Mouse (Mus musculus) C2C12 (cell line): ENCODE measurements around the gene Tor4a. TPM values are rescaled to one million over a fixed set of nuclear protein-coding genes. Genes with fewer than 3 reads are reported as not detected.

Experiments
- H3K27me3 ChIP-seq: one replicate; pipeline ENCODE4 v1.6.1; 2011; ENCODE audit not compliant: control insufficient read depth, insufficient read depth, insufficient read length
- H3K36me3 ChIP-seq: one replicate; pipeline ENCODE4 v1.6.1; 2011; ENCODE audit not compliant: control insufficient read depth, insufficient read depth
- H3K4me3 ChIP-seq: one replicate; pipeline ENCODE4 v1.5.1; 2011; ENCODE audit warnings: mild to moderate bottlenecking, control low read depth; ENCODE audit not compliant: poor library complexity, insufficient read depth, severe bottlenecking
- H3K79me2 ChIP-seq: one replicate; pipeline ENCODE4 v1.6.1; 2011; ENCODE audit not compliant: control insufficient read depth, insufficient read depth
- H3K79me3 ChIP-seq: one replicate; pipeline ENCODE4 v1.6.1; 2011; ENCODE audit warnings: low read depth, control low read depth
- H3ac ChIP-seq: one replicate; pipeline ENCODE3; 2011; ENCODE audit warnings: low read depth; ENCODE audit not compliant: control insufficient read depth, insufficient read length
- CEBPB ChIP-seq: IDR thresholded peaks from one replicate; pipeline ENCODE4 v1.6.1; 2011; ENCODE audit warnings: low read depth, mild to moderate bottlenecking, control low read depth, moderate library complexity
- CTCF ChIP-seq: IDR thresholded peaks from one replicate; pipeline ENCODE4 v1.5.1; 2011; ENCODE audit not compliant: control insufficient read depth, insufficient read depth, insufficient read length
- FOSL1 ChIP-seq: IDR thresholded peaks from one replicate; pipeline ENCODE4 v1.8.0; 2011; ENCODE audit warnings: mild to moderate bottlenecking, low read length; ENCODE audit not compliant: poor library complexity, insufficient read depth, severe bottlenecking
- MAX ChIP-seq: IDR thresholded peaks from one replicate; pipeline ENCODE4 v1.6.1; 2011; ENCODE audit warnings: mild to moderate bottlenecking, control low read depth
- MYOD1 ChIP-seq: IDR thresholded peaks from one replicate; pipeline ENCODE4 v1.6.1; 2011; ENCODE audit warnings: low read depth; ENCODE audit not compliant: control insufficient read depth, insufficient read length
- MYOG ChIP-seq: IDR thresholded peaks from one replicate; pipeline ENCODE4 v1.6.1; 2011; ENCODE audit not compliant: control insufficient read depth, insufficient read length; ENCODE audit errors: extremely low read depth
- USF1 ChIP-seq: IDR thresholded peaks from one replicate; pipeline ENCODE4 v1.6.1; 2011; ENCODE audit warnings: low read depth, mild to moderate bottlenecking, control low read depth, moderate library complexity
- long read RNA-seq, 2 experiments: library from polyadenylated mRNA; unstranded; transcript quantifications; one replicate each; pipeline ENCODE4 v2.0.0; 2019 to 2020
- polyA plus RNA-seq: library from polyadenylated mRNA; unstranded; fragments of >200 nt; fragmentation: generic; extraction: Trizol; gene quantifications from one replicate; pipeline ENCODE4 v1.2.1, GENCODE M21; 2012; ENCODE audit warnings: missing spikeins

Gene Tor4a
- 15.5 TPM for polyA plus RNA-seq
- long read RNA-seq, experiment 1, transcript Tor4a-201 (2 exons, 3,255 nt), result major isoform, 5 of 10 reads
- long read RNA-seq, experiment 1, partial matches to known transcripts, result 0 of 10 reads
- long read RNA-seq, experiment 1, other reads (novel, unspliced or antisense), result 5 of 10 reads
- long read RNA-seq, experiment 2, transcript Tor4a-201 (2 exons, 3,255 nt), result major isoform, 101 of 115 reads
- long read RNA-seq, experiment 2, partial matches to known transcripts, result 0 of 115 reads
- long read RNA-seq, experiment 2, other reads (novel, unspliced or antisense), result 14 of 115 reads

DNA sequence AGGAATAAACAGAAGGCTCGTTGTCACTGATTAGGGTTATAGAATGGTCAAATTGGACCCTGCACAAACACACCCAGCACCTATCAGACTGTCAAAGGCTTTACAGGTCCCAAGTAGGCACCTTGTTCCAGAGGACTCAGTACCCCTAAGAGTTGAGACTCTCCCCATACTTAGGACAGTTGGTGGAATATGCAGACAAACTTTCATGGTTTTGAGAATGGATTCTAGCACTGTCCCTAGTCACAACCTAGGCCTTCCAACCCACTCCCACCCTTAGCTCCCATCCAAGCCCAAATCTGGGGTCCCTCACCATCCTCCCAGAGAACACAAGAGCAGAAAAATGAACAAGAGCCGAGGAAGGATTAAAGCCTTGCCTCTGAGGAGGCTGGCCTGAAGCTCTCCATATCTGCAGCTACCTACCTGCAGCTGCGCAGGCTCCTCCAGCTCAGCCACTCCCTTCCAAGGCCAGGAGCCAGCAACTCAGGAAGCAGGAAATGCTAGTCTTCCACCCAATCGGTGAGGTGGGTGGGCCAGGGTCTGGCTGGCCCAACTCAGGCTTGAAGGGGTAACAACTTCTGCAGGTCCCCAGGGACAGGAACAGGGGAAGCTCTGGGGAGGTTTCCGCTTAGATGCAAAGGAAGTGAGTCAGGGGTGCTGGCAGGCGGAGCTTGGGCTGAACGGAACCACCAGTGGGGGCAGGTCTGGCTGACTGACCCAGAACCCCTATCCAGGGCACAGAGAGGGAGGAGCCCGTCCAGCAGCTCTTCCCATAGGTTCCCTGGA is at the start of gene Tor4a:
Gene Tor4a (minus strand): TSS at position 715 of the 783 bp plus-strand sequence.
- TF ChIP-seq CTCF (no peak), MYOD1 (no peak), USF1 (no peak)
- H3K27me3 ChIP-seq, result no peaks in the 10 kb centered on the region

DNA sequence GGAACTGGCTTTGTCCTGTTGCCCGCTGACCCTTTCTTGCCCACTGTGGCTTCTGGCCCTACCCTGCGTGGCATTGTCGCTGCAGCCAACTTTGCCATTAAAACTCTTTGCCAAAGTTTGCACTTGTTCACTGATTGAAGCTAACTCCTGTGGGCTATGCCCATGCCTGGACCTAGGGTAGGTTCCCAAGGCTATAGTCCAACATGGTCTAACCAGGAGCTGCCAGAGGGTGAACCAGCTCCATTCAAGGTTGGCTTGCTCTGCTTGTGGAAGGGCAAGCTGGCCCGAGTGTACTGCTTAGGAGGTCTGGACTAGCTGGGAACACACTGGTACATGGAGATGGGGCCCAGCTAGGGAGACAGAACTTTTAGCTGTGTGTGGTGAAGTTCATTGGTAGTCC is 47.5 kb upstream of the Tor4a start:
- Histone ChIP-seq H3K79me2 (no peaks in the 10 kb centered on the region), H3K27me3 (peaks cover 21% of the 10 kb centered on the region), H3K36me3 (peaks cover 17% of the 10 kb centered on the region), H3K79me3 (no peaks in the 10 kb centered on the region), H3K4me3 (no peak overlapping the region), H3ac (no peak overlapping the region)
- TF ChIP-seq CTCF (no peak), CEBPB (no peak), MYOD1 (no peak), MYOG (no peak), USF1 (no peak), FOSL1 (no peak), MAX (no peak)

More for the DNA sequence above, at the start of gene Tor4a:
- H3K79me3 ChIP-seq, result peaks cover 3% of the 10 kb centered on the region
- peak within 1 kb of the TSS; percentile 25 for H3K4me3 ChIP-seq
- peaks cover 31% of the 10 kb centered on the region for H3K36me3 ChIP-seq
- peak within 1 kb of the TSS; percentile 41 for H3ac ChIP-seq
- H3K79me2 ChIP-seq, result peaks cover 30% of the 10 kb centered on the region

DNA sequence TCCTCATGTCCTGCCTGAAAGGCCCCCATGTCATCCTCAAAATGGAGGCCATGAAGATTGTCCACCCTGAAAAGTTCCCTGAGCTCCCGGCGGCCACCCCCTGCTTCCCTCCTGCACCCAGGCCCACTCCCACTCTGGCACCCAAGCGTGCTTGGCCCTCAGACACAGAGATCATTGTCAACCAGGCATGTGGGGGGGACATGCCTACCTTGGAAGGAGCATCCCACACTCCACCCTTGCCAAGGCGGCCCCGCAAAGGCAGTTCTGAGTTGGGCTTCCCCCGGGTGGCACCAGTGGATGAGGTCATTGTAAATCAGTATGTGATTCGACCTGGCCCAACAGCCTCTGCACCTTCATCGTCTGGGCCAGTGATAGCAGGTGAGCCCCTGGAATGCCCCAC is 46.7 kb upstream of the Tor4a start:
- H3K36me3 ChIP-seq, result peaks cover 11% of the 10 kb centered on the region
- H3K79me2 ChIP-seq, result no peaks in the 10 kb centered on the region
- TF ChIP-seq FOSL1, result no peak
- no peak for TF ChIP-seq CEBPB
- no peak for TF ChIP-seq MAX
- no peak for TF ChIP-seq USF1
- TF ChIP-seq CTCF, result no peak
- TF ChIP-seq MYOD1, result no peak
- TF ChIP-seq MYOG, result no peak
- no peak overlapping the region for H3K4me3 ChIP-seq
- peaks cover 24% of the 10 kb centered on the region for H3K27me3 ChIP-seq
- no peak overlapping the region for H3ac ChIP-seq
- H3K79me3 ChIP-seq, result no peaks in the 10 kb centered on the region

DNA sequence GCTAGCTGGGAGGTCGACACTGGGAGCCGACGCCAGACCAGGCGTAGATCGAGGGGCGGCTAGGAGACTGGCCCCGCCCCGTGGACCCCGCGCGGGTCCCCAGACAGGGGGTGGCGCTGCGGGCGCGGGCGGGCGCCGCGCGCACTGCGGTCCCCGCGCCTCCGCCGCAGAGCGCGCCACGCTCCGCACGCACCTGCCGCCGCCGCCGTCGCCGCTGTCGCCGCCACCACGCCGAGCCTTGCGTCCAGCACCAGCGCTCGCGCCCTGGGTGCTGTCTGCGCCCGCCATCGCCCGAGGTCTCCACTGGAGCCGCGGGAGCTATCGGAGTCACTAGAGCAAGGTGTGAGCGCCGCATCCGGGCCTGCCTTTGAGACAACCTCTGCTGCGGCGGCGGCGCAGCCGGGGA is 45.4 kb upstream of the Tor4a start, which contains the start of the genes Rnf208 and Cysrt1:
Gene Rnf208 (plus strand): TSS at position 155 of the 406 bp plus-strand sequence.
Gene Cysrt1 (minus strand): TSS at position 352 of the 406 bp plus-strand sequence.
- peaks cover 5% of the 10 kb centered on the region for H3K36me3 ChIP-seq
- H3K79me3 ChIP-seq, result no peaks in the 10 kb centered on the region
- no peak within 1 kb of the TSS for H3K4me3 ChIP-seq
- peaks cover 24% of the 10 kb centered on the region for H3K27me3 ChIP-seq
- TF ChIP-seq USF1 (no peak), MYOD1 (no peak), CEBPB (no peak), MYOG (no peak), FOSL1 (no peak), CTCF (no peak), MAX (no peak)
- no peaks in the 10 kb centered on the region for H3K79me2 ChIP-seq
- no peak within 1 kb of the TSS for H3ac ChIP-seq

DNA sequence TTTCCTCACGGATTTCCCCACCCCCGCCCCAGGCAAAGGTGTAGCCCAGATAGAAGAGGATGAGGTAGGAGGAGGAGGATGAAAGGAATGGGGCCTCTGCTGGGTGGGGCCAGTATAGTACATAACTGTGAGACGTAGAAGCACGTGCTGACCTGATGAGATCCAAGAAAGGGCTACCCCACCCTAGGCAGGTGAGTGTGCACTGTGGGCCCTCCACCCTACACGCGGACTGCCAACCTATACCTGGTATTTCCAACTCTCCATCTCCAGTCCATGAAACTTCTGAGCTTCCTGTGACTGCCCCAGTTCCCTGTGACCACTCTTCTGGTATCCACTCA is 44.7 kb upstream of the Tor4a start:
- H3ac ChIP-seq, result no peak overlapping the region
- no peaks in the 10 kb centered on the region for H3K79me2 ChIP-seq
- no peak overlapping the region for H3K4me3 ChIP-seq
- TF ChIP-seq FOSL1, result no peak
- TF ChIP-seq CTCF, result no peak
- no peak for TF ChIP-seq CEBPB
- TF ChIP-seq USF1, result no peak
- TF ChIP-seq MYOG, result no peak
- no peak for TF ChIP-seq MAX
- TF ChIP-seq MYOD1, result no peak
- H3K27me3 ChIP-seq, result peaks cover 24% of the 10 kb centered on the region
- H3K79me3 ChIP-seq, result no peaks in the 10 kb centered on the region
- H3K36me3 ChIP-seq, result peaks cover 5% of the 10 kb centered on the region
